Comparison of ENCODE assay signal across 15 mouse cellular contexts in the genomic region with DNA sequence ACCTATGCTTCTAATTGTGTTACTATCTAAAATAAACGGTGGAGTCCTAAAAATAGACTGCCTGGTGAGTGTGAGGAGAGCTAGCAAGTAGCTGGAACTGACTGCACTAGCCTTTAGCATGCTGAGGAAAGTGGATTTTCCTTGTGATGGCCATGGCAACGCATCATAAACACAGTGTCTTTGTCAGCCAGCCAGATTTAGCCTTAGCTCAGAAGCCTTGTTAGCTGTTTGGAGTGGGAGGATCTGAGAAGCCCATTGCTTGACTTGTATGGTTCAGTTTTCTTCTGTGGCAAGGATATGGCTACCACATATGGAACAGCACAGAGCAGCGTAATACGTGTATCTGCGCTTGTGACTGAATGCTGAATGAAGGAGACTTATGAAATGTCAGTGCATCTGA.
A peak's percentile ranks its signal among the peaks of the same experiment; 100 is the strongest.
DNase-seq lines count a peak whose midpoint lies in the region; ATAC-seq and TF ChIP-seq lines count a peak whose summit lies in the region.
"Had no signal": no experiment of that assay in that cellular context is flagged by ENCODE, and none has a peak within 500 bp of the region (broad histone marks: within the 10 kb centered on the region; RNA-seq: fewer than 3 reads in every experiment).

No protein-coding gene starts in this region.

- H3K36me3 ChIP-seq in hindbrain, embryonic 15.5 days: peaks cover 20% of the 10 kb centered on the region
- H3K36me3 ChIP-seq in hindbrain, embryonic 12.5 days: peaks cover 9% of the 10 kb centered on the region; the same call in 1 of the 2 replicates
- no peaks in the 10 kb centered on the region for H3K36me3 ChIP-seq in forebrain, embryonic 16.5 days (ENCODE audit: control insufficient read depth, insufficient read depth)
- no peaks in the 10 kb centered on the region for H3K36me3 ChIP-seq in heart, embryonic 14.5 days (ENCODE audit: control insufficient read depth, insufficient read depth, low read length)
- H3K36me3 ChIP-seq in midbrain, postnatal 0 days (ENCODE audit: insufficient read depth, low read length): peaks cover 16% of the 10 kb centered on the region
- H3K36me3 ChIP-seq: embryonic facial prominence, embryonic 13.5 days; liver, embryonic 13.5 days had no signal

- peak; percentile 61 for DNase-seq in midbrain, postnatal 0 days (ENCODE audit: low spot score)
- no peak for DNase-seq in adrenal gland, adult 8-10 months
- DNase-seq in urinary bladder, postnatal 36 days (ENCODE audit: low spot score in 2 of 2): no peak
- DNase-seq in B cell, adult 2 months: no peak
- DNase-seq: cerebellum, adult 9-11 months; layer of hippocampus, postnatal 36 days; liver, embryonic 13.5 days; lung, postnatal 36 days; thymus, postnatal 14 days had no signal

- H3K4me1 ChIP-seq in hindbrain, embryonic 15.5 days (replicated peaks): peaks cover 37% of the 10 kb centered on the region
- H3K4me1 ChIP-seq in hindbrain, embryonic 12.5 days: peaks cover 14% of the 10 kb centered on the region
- H3K4me1 ChIP-seq in forebrain, embryonic 16.5 days (replicated peaks; ENCODE audit: control insufficient read depth, insufficient read depth, low read length): peaks cover 25% of the 10 kb centered on the region
- peaks cover 2 to 24% of the 10 kb centered on the region in 2 experiments; a peak in 3 of 4 replicates for H3K4me1 ChIP-seq in heart, embryonic 14.5 days (ENCODE audit: control insufficient read depth in 2 of 2, insufficient read depth in 2 of 2, low read length in 2 of 2)
- H3K4me1 ChIP-seq in midbrain, postnatal 0 days (ENCODE audit: insufficient read depth, low read length): peaks cover 17% of the 10 kb centered on the region
- H3K4me1 ChIP-seq: liver, embryonic 13.5 days had no signal

- ATAC-seq in hindbrain, embryonic 15.5 days (ENCODE audit: low FRiP score, low read depth): no peak
- no peak for ATAC-seq in hindbrain, embryonic 12.5 days (ENCODE audit: low FRiP score)
- no peak for ATAC-seq in forebrain, embryonic 16.5 days
- no peak for ATAC-seq in heart, embryonic 14.5 days (ENCODE audit: insufficient number of reproducible peaks, insufficient read depth, low FRiP score, low read depth)
- ATAC-seq in midbrain, postnatal 0 days (ENCODE audit: low FRiP score): no peak

- peak overlapping the region; percentile 2; the same call in 1 of the 2 replicates for H3K27ac ChIP-seq in hindbrain, embryonic 15.5 days (replicated peaks)
- no peak overlapping the region for H3K27ac ChIP-seq in hindbrain, embryonic 12.5 days
- no peak overlapping the region for H3K27ac ChIP-seq in forebrain, embryonic 16.5 days (ENCODE audit: low read length)
- 0 out of 4 replicates have a peak overlapping the region, but pooled peaks of 1 of the 2 experiments have one; percentile 35 for H3K27ac ChIP-seq in heart, embryonic 14.5 days (replicated peaks in 1 of 2; ENCODE audit: control insufficient read depth in 1 of 2, insufficient read depth in 1 of 2, low read depth in 2 of 2, low read length in 2 of 2)
- peak overlapping the region; percentile 55 for H3K27ac ChIP-seq in midbrain, postnatal 0 days (ENCODE audit: low read depth, low read length)
- H3K27ac ChIP-seq: embryonic facial prominence, embryonic 13.5 days; kidney, postnatal 0 days; liver, embryonic 13.5 days had no signal

- H3K4me3 ChIP-seq in hindbrain, embryonic 15.5 days: peak overlapping the region; percentile 22
- H3K4me3 ChIP-seq in hindbrain, embryonic 12.5 days: no peak overlapping the region
- H3K4me3 ChIP-seq in forebrain, embryonic 16.5 days (replicated peaks; ENCODE audit: low read length): peak overlapping the region; percentile 23
- no peak overlapping the region for H3K4me3 ChIP-seq in heart, embryonic 14.5 days (ENCODE audit: control insufficient read depth in 1 of 2, insufficient read depth in 1 of 2, low read depth in 1 of 2, low read length in 2 of 2)
- H3K4me3 ChIP-seq in midbrain, postnatal 0 days (ENCODE audit: low read depth, low read length): peak overlapping the region; percentile 40
- H3K4me3 ChIP-seq: embryonic facial prominence, embryonic 13.5 days; liver, embryonic 13.5 days had no signal

- H3K9ac ChIP-seq in hindbrain, embryonic 15.5 days: peak overlapping the region; percentile 22; the same call in 1 of the 2 replicates
- H3K9ac ChIP-seq in hindbrain, embryonic 12.5 days: no peak overlapping the region
- H3K9ac ChIP-seq in forebrain, embryonic 16.5 days (replicated peaks; ENCODE audit: low read depth, low read length): no peak overlapping the region
- no peak overlapping the region for H3K9ac ChIP-seq in heart, embryonic 14.5 days (ENCODE audit: low read length)
- peak overlapping the region; percentile 44 for H3K9ac ChIP-seq in midbrain, postnatal 0 days (replicated peaks; ENCODE audit: low read length, poor library complexity, severe bottlenecking)
- H3K9ac ChIP-seq: embryonic facial prominence, embryonic 13.5 days; liver, embryonic 13.5 days had no signal

- H3K4me2 ChIP-seq in hindbrain, embryonic 15.5 days: peak overlapping the region; percentile 57
- no peak overlapping the region for H3K4me2 ChIP-seq in hindbrain, embryonic 12.5 days (replicated peaks)
- H3K4me2 ChIP-seq in forebrain, embryonic 16.5 days (ENCODE audit: low read length): peak overlapping the region; percentile 37
- peak overlapping the region; percentile 61 for H3K4me2 ChIP-seq in heart, embryonic 14.5 days (ENCODE audit: low read length)
- H3K4me2 ChIP-seq in midbrain, postnatal 0 days (ENCODE audit: low read depth, low read length, poor library complexity, severe bottlenecking): peak overlapping the region; percentile 66
- H3K4me2 ChIP-seq: embryonic facial prominence, embryonic 13.5 days; liver, embryonic 13.5 days had no signal

- TF ChIP-seq CTCF in midbrain, postnatal 0 days (IDR thresholded peaks at IDR 0.05): no peak

- H3K9me3 ChIP-seq in hindbrain, embryonic 15.5 days: no peaks in the 10 kb centered on the region
- no peaks in the 10 kb centered on the region for H3K9me3 ChIP-seq in hindbrain, embryonic 12.5 days (replicated peaks)
- H3K9me3 ChIP-seq in forebrain, embryonic 16.5 days (ENCODE audit: control insufficient read depth, low read length): no peaks in the 10 kb centered on the region
- no peaks in the 10 kb centered on the region for H3K9me3 ChIP-seq in heart, embryonic 14.5 days (ENCODE audit: control insufficient read depth, low read length)
- no peaks in the 10 kb centered on the region for H3K9me3 ChIP-seq in midbrain, postnatal 0 days (ENCODE audit: low read length)
- H3K9me3 ChIP-seq: embryonic facial prominence, embryonic 13.5 days; liver, embryonic 13.5 days had no signal

- WGBS in hindbrain, embryonic 15.5 days: 71% methylated on average over 5 of the region's 5 CpGs
- 89% methylated on average over 5 of the region's 5 CpGs for WGBS in hindbrain, embryonic 12.5 days
- WGBS in forebrain, embryonic 16.5 days: 71% methylated on average over 5 of the region's 5 CpGs
- WGBS in heart, embryonic 14.5 days: 54% methylated on average over 5 of the region's 5 CpGs
- 52% methylated on average over 5 of the region's 5 CpGs for WGBS in midbrain, postnatal 0 days

- H3K27me3 ChIP-seq in hindbrain, embryonic 15.5 days: no peaks in the 10 kb centered on the region
- no peaks in the 10 kb centered on the region for H3K27me3 ChIP-seq in hindbrain, embryonic 12.5 days
- H3K27me3 ChIP-seq in forebrain, embryonic 16.5 days (replicated peaks; ENCODE audit: control insufficient read depth, insufficient read depth, low read length): no peaks in the 10 kb centered on the region
- no peaks in the 10 kb centered on the region for H3K27me3 ChIP-seq in heart, embryonic 14.5 days (ENCODE audit: control insufficient read depth, insufficient read depth, low read length)
- no peaks in the 10 kb centered on the region for H3K27me3 ChIP-seq in midbrain, postnatal 0 days (ENCODE audit: insufficient read depth, low read length)
- H3K27me3 ChIP-seq: embryonic facial prominence, embryonic 13.5 days; liver, embryonic 13.5 days had no signal

Comparison
In these comparisons a context has a peak if more than half of its experiments do, and no peak if none do; other contexts are left out.
1. H3K27ac ChIP-seq: peak in hindbrain, embryonic 15.5 days (single experiment) and midbrain, postnatal 0 days (single experiment); none in hindbrain, embryonic 12.5 days (single experiment) and forebrain, embryonic 16.5 days (single experiment).
2. H3K4me3 ChIP-seq: peak in hindbrain, embryonic 15.5 days (single experiment), forebrain, embryonic 16.5 days (single experiment) and midbrain, postnatal 0 days (single experiment); none in hindbrain, embryonic 12.5 days (single experiment) and heart, embryonic 14.5 days (0 of 2).
3. H3K9ac ChIP-seq: peak in hindbrain, embryonic 15.5 days (single experiment) and midbrain, postnatal 0 days (single experiment); none in hindbrain, embryonic 12.5 days (single experiment), forebrain, embryonic 16.5 days (single experiment) and heart, embryonic 14.5 days (single experiment).